Mouse (Mus musculus) neural tube, embryonic 10.5 days (tissue): Measurements from ENCODE around the gene Faap20.

Experiments
- DNase-seq: peaks from one replicate; pipeline ENCODE4 v3.0.0-alpha.2; 2017; ENCODE audit warnings: low spot score; ENCODE audit errors: extremely low spot score

The Faap20 gene

DNA sequence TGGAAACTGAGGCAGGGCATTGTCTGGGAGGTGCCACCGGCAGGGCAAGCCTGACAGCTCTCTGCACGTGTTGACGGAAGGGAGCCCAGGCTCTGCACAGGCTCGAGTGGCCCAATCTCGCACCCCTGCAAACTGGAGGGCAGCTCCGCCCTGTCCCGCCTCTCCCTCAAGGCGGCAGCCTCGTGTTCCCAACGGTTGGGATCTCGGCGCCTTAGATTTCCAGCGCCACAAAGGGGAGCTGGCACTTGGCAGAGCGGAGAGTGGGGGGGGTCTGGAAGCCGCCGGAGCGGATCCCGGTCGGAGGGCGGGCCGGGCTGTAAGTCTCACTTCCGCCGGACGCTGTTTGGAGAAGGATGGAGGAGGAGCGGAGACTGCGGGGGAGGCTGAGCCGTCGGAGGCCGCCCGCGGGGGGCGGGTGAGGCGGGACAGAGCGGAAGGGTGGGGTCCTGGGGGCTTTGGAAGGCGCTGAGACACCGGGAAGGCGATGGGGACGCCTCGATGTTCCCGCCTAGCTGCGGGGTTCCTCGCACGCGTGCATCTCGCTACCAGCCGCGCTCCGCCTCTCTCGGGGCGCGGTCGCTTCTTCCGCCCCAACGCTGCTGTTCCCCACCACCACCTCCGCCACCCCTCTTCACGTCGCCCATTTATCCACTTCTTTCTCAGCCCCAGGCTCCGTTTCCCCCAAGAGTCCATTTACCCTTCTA, at the start of gene Faap20:
Faap20 (plus strand) TSS at position 155 of the 704 bp plus-strand sequence.
- peak; percentile 92 for DNase-seq

DNA sequence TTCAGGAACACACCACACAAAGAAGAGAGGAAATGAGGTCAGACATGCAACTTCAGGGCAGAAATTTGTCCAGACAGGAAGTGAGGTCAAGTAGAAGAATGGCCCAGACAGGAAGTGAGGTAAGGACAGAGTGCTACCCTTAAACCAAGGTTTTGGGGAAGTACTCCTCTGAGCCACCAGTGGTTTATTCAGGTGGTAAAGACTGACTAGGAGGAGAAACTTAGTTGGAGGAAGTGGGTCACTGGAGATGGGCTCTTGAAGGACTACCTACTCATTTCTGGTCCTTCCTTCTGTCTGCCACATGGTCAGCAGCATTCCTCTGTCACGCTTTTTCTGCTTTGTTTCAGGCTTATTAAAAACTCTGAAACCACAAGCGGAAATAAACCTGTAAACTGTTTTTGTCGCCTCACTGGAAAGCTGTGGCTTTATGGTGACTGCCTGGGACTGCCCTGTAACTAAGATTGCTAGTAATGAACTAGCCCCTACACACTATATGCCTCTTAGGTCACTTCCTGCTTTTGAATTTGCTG, 48.7 kb upstream of the Faap20 start:
- no peak for DNase-seq

DNA sequence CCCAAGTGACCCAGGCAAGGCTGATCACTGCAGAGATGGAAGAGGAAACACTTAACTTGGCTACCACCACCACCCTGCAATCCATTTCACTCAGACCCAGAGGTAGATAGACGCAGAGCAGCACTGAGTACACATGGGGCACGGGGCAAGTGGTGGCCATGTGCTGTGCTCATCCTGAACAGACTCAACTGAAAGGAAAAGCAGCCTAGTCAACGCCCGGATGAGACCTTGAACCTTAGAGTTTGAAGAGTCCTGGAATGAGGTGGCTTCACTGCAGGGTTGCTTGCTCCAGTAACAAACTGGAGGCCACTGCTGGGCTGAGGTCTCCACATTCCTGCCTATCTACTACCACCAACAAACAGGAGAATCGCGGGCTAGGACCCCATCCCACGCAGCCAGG, 47.8 kb upstream of the Faap20 start:
- no peak for DNase-seq

DNA sequence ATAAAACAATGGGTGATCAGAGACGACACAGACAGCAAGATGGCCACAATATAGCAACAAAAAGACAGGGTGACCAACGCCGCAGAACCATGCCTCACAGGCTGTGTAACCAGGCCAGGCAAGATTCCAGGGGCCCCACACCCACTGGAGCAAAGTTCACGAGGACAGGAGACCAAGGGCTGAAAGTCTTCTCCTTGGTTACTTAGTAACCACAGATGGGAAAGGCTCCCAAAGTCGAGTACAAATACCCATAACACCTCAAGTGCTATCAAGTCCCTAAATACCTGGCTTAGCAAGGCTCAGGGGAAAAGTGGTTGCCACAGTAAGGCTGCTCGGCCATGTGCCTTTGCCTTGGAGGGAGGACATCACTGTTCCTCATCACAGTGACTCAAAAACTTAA, 43.7 kb upstream of the Faap20 start:
- no peak for DNase-seq

DNA sequence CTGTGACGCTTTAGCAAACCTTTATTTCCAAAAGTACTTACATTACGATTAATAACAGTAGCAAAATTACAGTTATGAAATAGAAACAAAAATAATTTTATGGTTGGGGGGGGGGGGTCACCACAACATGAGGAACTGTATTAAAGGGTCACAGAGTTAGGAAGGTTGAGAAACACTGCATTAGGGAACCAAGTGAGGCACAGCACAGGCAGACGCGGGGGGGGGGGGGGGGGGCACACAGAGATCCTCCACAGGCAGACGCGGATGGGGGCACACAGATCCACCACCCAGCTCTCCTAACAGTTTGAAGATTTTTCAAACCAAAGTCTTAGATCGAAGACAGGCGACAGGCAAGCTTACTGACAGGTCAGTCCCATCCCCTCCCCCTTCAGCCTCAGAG, 43.1 kb upstream of the Faap20 start:
- no peak for DNase-seq

DNA sequence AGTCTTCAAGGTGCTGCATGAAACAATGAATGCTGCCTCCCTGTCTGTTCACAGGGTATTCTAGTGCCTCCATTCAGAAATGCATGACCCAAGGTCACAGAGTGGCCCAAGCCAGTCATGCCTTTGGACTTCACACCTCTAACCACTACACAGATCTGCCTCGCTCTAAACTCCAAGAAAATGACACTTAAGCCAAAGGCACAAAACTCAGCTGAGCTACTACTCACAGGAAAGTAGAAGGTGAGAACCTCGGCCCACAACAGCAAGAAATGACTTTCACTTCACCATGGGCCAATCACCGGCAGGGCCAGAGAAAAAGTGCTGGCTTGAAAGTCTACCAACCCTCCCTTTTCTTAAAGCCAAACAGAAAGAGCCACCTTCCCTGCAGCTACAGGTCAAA, 41.8 kb upstream of the Faap20 start:
- no peak for DNase-seq

DNA sequence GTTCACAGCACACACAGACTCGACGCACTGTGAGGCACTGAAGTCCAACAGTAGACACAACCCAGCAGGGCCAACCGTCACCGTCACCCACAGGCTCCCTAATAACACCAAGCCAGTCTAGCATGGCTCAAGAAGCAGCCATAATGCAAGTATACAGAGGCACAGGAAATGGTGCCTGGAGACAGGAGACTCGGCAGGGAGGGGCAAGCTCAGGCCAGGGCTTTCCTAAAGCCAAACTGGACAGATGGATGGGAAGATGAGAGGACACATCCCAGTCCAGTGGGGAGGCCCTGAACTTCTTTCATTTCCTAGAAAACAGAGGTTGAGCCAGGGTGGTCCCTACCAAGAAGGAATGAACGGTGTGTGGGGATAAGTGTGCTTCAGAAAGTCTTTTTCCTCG, 41.0 kb upstream of the Faap20 start:
- DNase-seq, result no peak

DNA sequence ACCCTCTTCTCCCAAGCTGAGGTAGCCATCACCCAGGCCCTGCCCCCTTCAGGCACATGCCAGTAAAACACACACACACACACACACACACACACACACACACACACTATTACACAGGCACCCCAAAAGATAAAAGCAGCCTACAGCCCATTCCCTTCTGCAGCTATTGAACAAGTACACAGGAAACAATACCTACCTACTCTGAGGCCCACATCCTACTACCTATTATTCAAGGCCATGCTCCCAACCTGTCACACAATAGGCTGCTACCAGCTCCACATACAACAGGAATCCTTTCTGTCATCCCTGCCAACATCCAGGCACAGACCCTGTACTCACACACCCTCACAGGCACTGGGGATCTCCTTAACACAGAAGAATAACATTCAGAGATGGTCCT, 40.5 kb upstream of the Faap20 start:
- DNase-seq, result no peak

DNA sequence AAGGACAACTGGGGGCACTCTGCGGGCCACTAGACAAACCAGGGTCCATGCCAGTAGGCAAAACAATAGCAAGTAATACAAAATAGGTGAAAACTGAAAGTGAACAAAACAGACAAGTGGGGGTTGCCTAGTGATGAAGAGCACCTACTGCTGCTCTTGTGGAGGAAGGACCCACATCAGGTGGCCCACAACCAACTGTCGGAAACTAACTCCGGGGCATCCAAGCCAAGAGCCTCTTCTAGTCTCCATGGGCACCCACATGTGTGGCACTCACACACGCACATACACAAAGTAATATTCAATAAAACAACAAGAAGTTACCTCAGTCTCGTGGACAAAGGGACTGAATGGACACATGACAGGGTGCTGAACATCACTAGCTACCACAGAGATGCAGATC, 40.1 kb upstream of the Faap20 start:
- no peak for DNase-seq

DNA sequence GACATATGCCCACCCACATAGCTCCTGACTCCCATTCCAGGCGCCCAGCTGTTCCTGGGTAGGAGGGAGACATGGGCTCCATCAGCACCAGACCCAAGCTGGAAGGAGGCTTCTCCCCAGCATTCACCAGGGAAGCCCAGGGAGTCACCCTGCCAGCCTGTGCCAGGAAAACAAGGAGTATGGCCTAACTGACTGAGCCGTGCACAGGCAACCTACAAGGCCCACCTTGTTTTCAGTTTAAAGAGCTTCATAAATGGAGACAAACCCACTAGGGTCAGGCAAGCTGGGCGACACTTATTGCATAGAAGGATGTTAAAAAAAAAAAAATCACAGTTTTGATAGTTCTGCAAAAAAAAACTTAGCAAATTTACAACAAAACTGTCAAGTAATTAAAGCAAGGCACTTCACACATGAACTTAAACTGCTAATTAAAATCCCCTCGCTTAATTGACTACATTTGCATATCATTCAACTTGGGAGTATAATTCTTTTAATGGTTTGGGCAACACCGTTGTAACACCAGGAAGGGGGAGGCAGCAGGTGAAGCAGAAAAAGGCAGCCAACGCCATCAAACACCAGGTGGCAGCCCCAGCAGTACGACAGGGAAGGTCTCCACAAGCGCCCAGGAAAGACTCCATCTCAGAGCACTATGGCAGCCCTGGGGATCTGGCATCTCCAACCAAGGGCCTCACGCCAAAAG, 36.4 kb upstream of the Faap20 start:
- no peak for DNase-seq

DNA sequence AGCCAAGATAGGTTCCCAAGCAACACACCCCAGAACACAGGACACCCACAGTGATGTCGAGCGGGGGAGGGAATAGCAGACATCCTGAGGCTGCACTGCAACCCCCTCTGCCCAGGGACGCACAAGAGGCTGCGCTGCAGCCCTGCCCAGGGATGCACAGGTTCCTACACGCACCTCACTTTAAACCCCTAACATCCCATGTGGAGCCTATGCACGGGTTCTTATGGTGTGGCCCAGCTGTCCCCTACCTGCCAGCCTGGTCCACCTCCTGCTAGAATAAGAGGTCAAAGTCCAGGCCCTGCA, 35.9 kb upstream of the Faap20 start:
- no peak for DNase-seq

DNA sequence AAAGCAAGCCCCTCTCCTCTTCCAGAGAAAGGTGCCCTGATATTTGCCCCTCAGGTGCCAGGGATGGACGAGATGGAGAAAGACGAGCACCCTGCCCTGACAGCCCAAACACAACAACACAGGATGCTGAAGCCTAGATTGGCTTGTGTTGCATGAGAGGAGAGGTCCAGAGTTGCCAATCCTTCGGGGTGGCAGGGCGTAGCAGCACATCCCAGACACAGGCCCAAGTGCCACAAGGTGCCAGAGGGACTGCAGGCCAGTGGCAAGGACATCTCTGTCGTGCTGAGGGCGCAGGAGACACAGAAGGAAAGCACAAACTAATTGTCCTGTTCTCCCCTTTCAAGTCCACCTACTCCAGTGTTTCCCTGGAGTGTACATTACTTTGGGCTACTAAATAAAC, 35.4 kb upstream of the Faap20 start:
- no peak for DNase-seq

DNA sequence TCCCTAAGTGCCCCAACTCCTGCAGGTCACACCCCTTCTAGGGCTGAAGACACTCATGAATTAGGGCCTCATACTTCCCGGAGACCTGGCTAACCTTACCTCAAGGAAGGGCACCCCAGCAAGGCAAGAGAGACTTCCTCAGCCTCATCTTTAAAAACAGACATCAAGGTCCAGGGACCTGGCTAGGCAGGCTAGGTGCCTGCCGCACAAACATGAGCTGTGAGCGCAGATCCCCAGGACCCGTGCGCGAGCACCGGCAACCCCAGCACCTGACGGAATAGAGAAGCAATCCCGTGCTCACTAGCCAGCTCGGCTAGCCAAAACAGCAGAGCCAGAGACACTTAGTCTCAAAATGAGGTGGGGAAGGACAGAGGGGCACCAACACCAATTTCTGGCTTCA, 34.8 kb upstream of the Faap20 start:
- DNase-seq, result no peak

DNA sequence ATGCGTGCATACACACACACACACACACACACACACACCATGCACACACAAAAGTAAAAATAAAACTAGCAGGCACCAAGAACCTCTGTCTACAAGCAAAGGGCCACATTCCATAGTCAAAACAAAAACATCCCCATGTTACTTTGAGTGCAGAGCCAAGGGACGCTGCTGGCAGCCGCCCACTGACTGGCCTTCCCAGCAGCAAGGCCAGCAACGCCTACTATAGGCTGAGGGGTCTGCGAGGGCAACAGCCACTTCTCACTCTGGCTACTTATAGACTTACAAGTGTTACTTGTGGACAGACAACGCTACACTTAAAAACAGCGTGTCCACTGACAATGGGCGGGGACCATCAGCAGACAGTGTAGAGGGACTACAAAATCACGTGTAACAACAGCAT, 34.4 kb upstream of the Faap20 start:
- DNase-seq, result no peak

DNA sequence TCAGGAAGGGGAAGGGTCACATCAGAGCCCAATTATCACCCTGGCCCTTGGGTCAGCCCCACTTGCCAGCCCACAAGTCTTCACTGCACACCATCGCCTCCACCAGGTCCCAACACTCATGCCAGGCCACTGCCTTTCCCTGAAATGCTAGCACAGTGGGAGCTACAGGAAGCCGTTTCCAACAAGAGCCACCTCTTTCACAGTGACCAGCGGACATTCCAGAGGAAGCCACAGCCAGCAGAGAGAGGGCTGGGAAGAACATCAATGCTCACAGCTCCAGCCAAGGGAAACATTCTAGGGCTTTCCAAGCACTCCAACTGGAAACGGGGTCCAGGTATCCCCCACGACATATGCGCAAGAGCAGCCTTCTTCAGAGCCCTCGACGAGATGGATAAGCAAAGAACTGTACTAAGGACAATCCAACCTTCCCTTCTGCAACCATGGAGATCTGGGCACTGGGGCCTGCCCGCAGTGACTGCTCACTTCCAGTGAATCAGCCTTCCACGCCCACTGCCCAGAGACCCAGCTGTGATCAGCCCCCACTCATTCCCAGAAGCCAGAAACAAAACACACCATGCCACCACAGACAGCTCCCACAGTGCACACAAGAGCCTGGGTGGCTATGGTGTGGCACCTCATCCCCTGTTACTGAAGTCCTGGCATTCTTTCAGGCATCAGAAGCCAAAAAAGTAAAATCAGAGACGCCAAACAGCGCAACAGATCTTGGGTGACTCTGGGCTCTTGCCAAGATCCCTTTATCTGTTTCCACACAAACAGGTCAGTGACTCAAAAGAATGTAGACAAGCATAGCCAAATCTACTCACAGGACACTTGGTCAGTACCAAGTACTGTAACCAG, 33.6 kb upstream of the Faap20 start:
- DNase-seq, result no peak

DNA sequence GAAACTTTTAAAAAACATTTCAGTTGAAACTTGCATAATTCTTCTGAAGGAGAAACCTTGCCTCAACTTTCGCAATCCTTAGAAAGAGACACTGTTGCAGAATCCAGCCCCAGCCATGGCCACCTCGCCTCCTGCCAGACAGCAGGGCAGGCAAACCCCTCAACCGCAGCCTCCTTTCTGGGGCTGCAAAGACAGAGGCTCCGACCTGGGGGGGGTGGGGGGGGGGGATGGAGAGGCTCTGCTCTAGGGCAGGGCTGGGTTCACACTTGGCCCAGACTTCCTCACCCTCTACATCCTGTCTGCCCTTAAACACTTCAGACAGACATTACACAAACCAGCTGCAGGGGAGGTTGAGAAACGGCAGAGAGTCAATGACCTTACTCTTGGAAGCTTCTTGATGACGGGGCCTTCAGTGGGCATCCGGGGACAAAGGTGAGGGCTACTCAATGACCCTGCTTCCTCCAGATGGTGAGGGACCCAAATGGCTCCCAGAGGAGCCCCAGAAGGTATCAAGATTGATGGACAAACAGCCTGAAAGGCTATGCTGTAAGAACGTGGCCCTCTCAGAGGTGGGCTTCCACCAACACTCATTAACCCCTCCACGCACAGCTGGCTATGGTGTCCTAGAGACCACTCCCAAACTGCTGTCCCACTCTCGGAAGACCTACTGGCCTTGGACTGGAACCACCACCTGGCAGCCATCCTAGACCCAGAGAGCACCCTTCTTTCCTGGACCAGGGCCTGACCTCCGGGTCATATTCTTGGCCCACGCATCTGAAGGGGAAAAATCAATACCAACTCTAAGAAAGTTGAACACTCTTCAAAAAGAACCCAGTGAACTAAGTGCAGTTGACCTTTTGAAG, 32.1 kb upstream of the Faap20 start:
- DNase-seq, result peak; percentile 42

DNA sequence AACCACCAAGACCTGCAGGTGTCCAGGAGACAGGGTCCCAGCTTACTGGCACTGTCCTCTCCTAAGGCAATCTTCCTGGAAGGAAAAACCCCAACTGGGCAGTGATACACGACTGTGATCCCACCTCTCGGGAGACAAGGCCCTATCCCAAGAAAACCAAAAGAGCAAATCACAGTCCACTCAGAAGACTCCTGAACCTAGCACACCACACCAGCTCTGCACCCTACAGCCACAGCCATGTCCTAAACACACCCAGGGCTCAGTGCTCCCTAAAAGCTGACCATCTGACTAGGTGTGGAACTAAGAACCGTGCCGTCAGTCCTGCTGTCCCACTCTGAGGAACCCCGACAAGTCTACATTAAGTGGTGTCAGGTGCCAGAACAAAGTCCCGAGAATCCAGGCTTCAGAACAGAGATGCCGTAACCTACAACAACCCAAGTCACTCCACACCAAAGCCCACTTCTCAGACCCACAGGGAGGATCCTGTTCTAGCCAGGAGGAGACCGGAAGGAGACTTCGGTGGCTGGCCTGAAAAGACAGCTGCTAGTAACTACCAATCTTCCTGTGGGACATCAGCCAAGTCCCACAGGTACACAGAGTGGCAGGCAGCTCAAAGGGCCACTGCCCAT, 31.4 kb upstream of the Faap20 start:
- no peak for DNase-seq

DNA sequence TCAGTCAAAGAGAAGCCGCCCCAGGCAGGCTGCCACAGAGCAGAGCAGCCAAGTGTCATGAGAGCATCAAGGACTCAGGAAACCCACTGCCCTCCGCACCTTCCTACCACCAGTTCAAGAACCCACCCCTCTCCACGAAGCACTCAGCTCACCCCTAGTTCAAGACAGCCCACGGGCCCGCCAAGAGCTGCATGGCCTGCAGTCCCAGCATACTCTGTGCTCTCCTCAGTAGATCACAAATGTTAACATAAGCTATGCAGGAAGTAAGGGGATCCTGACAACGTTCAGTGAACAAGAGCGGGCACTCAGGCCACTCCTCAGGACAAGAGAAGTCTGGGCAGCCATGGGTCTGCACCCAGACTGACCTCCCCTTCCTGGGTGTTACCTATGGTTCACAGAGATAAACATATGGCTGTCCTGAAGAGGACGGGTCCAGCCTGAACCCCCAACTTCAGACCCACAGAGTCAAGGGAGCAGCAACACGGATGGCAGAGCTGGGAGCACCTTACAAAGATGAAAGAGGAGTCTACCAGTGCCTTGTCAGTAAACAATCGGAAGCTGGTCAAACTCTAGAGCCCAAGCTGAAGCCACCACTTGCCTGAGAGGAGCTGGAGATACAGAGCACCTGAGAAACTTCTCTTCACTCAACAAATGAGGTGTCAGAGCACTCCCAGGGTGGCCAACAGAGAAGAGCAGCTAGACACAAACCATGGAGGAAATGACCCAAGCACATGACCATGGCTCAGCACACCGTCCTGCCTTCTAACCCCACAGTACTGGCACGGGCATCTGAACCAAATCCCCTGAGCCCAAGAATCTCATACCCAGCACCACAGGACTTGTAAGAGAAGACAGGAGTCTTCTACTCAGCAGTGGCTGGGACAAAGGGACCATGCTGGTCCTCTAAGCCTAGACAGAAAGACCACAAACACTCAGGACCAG, 30.1 kb upstream of the Faap20 start:
- no peak for DNase-seq

DNA sequence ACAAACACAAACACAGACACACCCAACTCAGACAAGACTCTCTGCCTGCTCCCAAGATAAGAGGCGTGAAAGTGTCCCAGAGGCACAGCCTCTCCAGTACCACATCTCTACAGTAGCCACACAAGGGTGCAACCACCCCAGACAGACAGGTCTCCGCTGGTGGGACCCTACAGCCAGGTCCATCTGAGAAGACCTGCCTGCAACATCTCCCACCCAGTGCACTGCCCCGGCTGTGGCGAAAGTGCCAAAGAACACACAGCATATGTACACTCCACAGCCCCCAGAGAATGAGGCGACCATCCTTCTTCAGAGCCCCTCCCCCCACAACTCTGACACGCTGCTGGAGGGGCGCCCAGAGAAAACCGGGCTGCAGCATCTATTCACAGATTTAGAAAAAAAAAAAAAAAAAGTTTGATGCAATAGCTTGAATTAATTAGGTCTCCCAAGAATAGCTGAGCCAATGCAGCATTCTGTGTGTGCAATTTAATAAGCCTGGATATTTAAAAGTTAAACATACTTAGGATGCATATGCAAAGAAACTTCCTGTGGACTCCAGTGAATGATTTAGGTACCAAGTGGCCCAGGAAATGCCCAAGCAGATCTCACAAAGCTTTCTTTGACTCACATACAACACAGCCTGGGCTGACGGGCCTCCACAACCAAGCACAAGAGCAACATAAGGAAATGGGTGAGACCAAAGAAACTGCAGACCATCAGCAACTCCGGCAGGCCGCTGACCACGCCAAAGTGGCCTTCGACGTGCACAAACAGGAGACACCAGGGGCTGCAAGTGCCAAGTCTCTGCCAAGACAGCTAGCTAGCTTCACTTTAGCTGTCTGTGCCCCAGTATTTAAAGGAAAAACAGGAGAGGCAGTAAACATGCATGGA, 29.1 kb upstream of the Faap20 start:
- peak; percentile 47 for DNase-seq
